Mouse (Mus musculus) megakaryocyte, adult 5-6 weeks (primary cell): ENCODE data around the gene Zzef1. TPM values are rescaled to one million over a fixed set of nuclear protein-coding genes. Genes with fewer than 3 reads are reported as not detected.

Experiments
- ATAC-seq: 2 replicates; pipeline ENCODE4 v1.8.0; 2016; ENCODE audit warnings: mild to moderate bottlenecking, inconsistent platforms; ENCODE audit not compliant: poor library complexity, severe bottlenecking
- total RNA-seq, 2 experiments: library from RNA; stranded (forward) in 1 of 2; stranded (reverse) in 1 of 2; fragments of 153-499, 151-499 nt in 1 of 2; fragments of 221-1000, 200-1000 nt in 1 of 2; gene quantifications; 2 replicates each; pipeline versions ENCODE4 v1.2.3 to v1.2.4; 2015 to 2017

Gene Zzef1
- total RNA-seq, 2 experiments from 2014 or later, result 27.1 to 32.1 TPM

GRCm38 (mm10) chr11:72804586-72804985 is 8.6 kb downstream of the Zzef1 start:
- ATAC-seq, result no peak

GRCm38 (mm10) chr11:72805232-72805631 is 9.2 kb downstream of the Zzef1 start:
- ATAC-seq, result no peak

DNA sequence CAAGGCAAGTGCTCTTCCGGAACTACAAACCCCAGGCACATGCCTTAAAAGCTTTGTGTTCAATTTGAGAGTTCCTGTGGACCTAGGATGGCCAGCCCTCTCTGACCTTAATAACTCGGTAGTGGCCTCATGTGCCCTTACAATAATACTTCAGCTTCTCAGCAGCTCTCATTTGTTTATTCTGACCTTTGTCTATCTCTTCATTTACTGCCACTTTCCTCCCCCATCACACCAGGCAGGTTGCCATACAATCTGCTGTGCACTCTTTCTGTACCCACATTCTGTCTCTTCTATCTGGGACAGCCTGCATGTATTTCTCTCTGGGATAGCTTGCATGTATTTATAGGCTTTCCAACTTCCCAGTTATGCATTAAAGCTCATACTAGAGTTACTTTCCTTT is 10.5 kb downstream of the Zzef1 start:
- ATAC-seq, result no peak

DNA sequence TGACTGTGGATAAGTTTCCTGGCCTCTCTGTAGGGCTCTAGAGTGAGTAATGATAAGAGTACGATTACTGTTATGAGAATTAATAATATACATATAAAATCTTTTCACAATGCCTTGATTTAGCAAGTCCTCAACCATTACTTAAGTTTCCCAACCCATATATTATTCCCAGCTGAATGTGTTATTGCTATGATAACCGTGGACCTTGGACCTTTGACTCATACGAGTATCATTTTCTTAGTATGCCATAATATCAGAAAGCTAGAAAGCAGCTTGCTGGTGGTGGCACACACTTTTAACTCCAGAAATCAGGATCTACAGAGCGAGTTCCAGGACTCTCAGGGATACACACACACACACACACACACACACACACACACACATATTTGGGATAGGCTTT is 12.0 kb downstream of the Zzef1 start:
- ATAC-seq, result no peak

DNA sequence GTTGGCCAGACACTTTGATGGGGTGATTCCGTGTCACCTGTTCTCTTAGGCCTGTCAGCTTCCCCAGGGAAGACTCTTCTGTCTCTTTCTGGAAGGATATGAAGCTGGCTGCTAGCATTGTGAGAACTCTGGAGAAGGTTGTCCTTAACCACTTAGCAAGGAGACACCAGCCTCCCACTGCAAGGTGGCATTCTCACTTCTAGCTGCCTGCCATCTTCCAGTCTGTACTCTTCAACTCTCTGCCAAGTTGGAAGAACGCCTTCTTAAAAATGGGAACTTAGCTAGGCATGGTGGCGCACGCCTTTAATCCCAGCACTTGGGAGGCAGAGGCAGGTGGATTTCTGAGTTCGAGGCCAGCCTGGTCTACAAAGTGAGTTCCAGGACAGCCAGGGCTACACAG is 17.7 kb downstream of the Zzef1 start:
- no peak for ATAC-seq

GRCm38 (mm10) chr11:72814188-72814587 is 18.2 kb downstream of the Zzef1 start:
- ATAC-seq, result no peak

DNA sequence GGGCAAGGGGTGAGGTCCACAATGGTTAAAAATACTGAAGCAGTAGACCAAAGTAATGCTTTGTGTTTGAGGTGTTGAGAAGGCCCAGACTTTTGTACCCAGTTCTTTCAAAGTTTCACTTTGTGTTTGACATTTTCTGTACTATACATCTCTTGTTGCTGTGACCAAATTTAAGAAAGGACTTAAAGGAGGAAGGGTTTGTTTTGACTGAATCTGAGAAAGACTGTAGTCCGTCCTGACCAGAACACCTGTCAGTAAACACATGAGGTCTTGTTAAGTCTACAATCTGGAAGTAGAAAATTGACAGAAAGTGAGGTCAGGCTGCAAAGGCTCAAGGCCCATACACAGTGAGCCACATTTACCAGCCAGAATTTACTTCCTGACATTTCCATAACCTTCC is 20.8 kb downstream of the Zzef1 start:
- no peak for ATAC-seq

- no peak for ATAC-seq
These were observed 22.0 kb downstream of the Zzef1 start for GRCm38 (mm10) chr11:72818067-72818466.

GRCm38 (mm10) chr11:72821041-72821440 is 25.0 kb downstream of the Zzef1 start:
- ATAC-seq, result no peak

GRCm38 (mm10) chr11:72829869-72830268 is 33.8 kb downstream of the Zzef1 start:
- no peak for ATAC-seq

DNA sequence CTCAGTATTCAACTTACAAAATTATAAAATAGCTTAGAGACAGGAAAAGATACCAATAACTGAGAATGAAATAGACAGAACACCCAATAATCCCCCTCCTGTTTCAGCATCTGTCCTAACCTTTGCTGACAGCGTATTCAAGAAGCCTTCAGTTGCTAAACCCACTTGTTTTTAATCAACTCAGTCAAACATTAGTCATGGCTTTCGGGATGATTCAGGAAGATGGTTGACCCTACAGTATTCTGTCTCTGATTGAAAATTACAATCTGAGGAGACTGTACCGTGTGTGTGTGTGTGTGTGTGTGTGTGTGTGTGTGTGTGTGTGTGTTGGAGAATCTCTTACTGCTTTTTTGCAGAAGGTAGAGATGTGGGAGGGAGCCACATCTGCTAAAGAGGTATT is 46.7 kb downstream of the Zzef1 start:
- ATAC-seq, result no peak

DNA sequence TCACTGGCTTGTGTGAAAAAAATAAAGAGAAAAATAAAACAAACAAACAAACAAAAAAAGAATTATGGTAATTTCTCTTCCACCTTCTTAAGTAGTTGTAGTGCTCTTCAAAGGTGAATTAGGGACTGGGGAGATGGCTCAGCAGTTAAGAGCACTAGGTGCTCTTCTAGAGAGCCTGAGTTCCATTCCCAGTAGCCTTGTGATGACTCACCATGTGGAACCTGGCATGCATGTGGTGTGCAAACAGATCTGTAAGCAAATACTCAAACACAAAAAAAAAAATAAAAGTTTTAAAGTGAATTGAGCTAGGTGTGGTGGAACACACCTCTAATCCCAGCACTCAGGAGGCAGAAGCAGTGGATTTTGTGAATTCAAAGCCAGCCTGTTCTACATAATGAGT is 47.5 kb downstream of the Zzef1 start:
- ATAC-seq, result no peak

GRCm38 (mm10) chr11:72845526-72845925 is 49.5 kb downstream of the Zzef1 start:
- ATAC-seq, result no peak

DNA sequence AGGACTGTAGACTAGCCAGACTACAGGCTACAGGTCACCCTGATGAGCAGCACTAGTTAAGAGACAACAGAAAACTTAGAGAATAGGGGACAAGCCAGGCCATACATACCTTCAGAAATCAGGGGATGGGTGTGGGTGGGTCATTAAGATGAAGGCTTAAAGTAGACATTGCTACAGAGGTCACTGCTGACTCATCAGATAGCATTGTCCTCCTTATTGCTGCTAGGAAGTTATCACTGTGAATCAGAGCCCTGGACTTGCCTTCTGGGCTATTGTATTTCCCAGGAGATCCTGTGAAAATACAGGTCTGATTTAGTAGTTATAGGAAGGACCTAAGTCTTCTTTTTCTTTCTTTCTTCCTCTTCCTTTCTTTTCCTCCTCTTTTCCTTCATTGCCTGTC is 50.7 kb downstream of the Zzef1 start:
- ATAC-seq, result no peak

- ATAC-seq, result no peak
These were observed 52.0 kb downstream of the Zzef1 start for GRCm38 (mm10) chr11:72847831-72848628.

DNA sequence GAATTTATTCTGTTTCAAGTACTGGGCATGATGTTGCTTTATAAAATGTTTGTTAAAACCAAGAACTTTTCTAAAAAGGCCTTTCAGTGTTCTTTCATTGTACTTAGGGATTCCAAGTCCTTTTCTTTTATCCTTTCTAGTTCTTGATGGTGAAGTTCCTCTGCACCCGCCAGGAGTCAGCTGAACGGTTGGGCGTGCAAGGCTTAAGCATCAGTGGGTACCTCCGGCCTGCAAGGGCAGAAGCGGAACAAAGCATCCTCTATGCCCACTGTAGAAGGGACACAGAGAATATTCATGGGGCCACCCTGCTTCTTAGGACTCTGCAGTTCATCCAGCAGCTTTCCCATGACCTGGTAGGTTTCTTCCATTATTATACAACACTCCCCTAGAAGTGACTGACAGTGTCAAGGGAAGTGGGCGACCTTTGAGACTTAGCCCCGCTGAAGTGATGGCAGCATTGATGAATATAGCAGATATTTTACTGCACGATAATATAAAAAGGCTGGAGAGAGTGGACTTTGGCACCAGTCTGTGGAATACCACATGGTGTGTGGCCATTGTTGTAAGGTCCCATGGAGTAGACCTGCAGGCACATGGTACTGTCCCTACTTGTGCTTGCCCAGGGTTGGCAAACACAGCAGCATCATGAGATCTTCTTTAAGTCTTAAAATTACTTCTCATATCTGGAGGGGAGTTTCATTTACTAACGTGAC is 54.5 kb downstream of the Zzef1 start:
- no peak for ATAC-seq

- no peak for ATAC-seq
These were observed 55.2 kb downstream of the Zzef1 start for GRCm38 (mm10) chr11:72851214-72851613.

- ATAC-seq, result no peak
These were observed 56.1 kb downstream of the Zzef1 start for GRCm38 (mm10) chr11:72852122-72852521.

DNA sequence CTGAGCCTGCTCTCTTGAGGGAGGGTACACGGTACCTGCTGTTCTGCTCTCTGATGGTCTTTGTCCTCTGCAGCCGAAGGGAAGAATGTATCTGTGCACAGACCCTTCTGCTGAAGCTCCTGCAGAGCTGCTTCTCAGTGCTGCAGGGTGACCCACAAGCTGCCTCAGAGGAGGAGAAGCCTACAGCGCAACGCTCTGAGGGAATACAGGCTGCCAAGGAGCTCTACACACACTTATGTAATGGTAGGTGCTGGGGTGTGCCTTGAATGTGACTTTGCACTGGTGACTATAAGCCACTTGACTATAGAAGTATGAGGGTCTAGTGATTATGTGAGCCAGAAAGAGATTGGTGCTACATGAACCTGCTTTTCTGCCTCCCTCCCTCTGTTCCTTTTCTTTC is 57.1 kb downstream of the Zzef1 start:
- ATAC-seq, result no peak

DNA sequence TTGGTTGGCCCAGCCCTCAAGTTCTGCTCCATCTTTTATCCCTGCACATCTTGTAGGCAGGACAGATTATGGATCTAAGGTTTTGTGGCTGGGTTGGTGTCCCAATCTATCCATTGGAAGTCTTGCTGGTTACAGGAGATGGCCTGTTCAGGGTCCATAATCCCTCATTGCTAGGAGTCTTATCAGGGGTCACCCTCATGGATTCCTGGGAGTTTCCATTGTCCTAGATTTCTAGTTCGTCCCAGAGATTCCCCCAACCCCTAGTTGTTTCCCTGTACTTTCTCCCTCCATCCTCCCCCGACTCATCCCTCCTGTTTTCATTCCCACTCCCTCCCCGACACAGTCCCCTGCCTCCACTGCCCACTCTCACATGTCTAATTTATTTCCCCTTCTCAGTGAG is 58.2 kb downstream of the Zzef1 start:
- ATAC-seq, result no peak

DNA sequence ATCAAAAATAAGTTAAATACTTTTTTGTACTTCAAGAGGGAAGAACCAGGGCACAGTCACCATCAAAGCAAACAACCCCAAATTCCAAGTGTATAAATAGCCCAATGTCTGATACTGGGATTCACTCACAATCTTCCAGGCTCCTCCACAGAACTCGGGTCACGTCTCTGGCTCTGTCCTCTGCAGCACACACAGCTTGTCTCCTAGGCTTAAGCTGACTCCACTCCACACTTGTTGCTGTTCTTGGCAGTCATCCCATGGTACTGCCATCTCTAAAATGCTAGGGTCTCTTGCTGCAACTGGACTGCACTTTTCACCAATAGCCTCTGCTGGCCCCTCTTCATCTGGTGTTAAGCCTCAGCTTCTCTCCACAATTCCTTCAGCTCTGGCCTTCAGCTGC is 60.7 kb downstream of the Zzef1 start:
- no peak for ATAC-seq

- ATAC-seq, result no peak
These were observed 65.2 kb downstream of the Zzef1 start for GRCm38 (mm10) chr11:72861236-72861635.
